Mouse (Mus musculus) heart, postnatal 0 days (tissue): ENCODE results near the gene Pgam1. TPM values are rescaled to one million over a fixed set of nuclear protein-coding genes. Genes with fewer than 3 reads are reported as not detected.

Experiments used
- ATAC-seq: fragments of 200-750 bp; cut with Nextera tagmentation; 2 replicates; pipeline ENCODE4 v1.8.0; 2017; ENCODE audit warnings: low read depth, moderate number of reproducible peaks, moderate library complexity; ENCODE audit not compliant: insufficient read depth
- DNase-seq: peaks from one replicate; pipeline ENCODE4 v3.0.0-alpha.2; 2016; ENCODE audit warnings: low spot score
- H3K27ac ChIP-seq: fragments of 300-500 bp; sonication (generic); 2 replicates; pipeline ENCODE4 v1.5.1; 2014; ENCODE audit warnings: low read depth, mild to moderate bottlenecking
- H3K27me3 ChIP-seq: fragments of 300-500 bp; sonication (generic); 2 replicates; pipeline ENCODE4 v1.6.1; 2014; ENCODE audit warnings: low read length, mixed read lengths; ENCODE audit not compliant: control insufficient read depth, insufficient read depth
- H3K36me3 ChIP-seq: fragments of 300-500 bp; sonication (generic); replicated peaks from 2 replicates; pipeline ENCODE4 v1.6.1; 2014; ENCODE audit warnings: low read length, mixed read lengths; ENCODE audit not compliant: control insufficient read depth, insufficient read depth
- H3K4me1 ChIP-seq: fragments of 300-500 bp; sonication (generic); 2 replicates; pipeline ENCODE4 v1.6.1; 2014; ENCODE audit warnings: antibody characterized with exemption; ENCODE audit not compliant: control insufficient read depth, insufficient read depth
- H3K4me2 ChIP-seq: fragments of 300-500 bp; sonication (generic); 2 replicates; pipeline ENCODE4 v1.6.1; 2014; ENCODE audit warnings: low read depth, mild to moderate bottlenecking, low read length, moderate library complexity
- H3K4me3 ChIP-seq: fragments of 300-500 bp; sonication (generic); 2 replicates; pipeline ENCODE4 v1.5.1; 2014; ENCODE audit warnings: low read depth, low read length
- H3K9ac ChIP-seq: fragments of 300-500 bp; sonication (generic); replicated peaks from 2 replicates; pipeline ENCODE4 v1.6.1; 2014; ENCODE audit warnings: low read depth, low read length, mixed read lengths
- H3K9me3 ChIP-seq: fragments of 300-500 bp; sonication (generic); replicated peaks from 2 replicates; pipeline ENCODE4 v1.6.1; 2016; ENCODE audit warnings: low read length; ENCODE audit not compliant: control insufficient read depth
- CTCF ChIP-seq: IDR thresholded peaks from 2 replicates; pipeline ENCODE4 v1.5.1; 2016; ENCODE audit warnings: antibody characterized with exemption, control low read depth, low read depth
- EP300 ChIP-seq: IDR thresholded peaks from 2 replicates; pipeline ENCODE4 v1.6.1; 2016; ENCODE audit warnings: antibody characterized with exemption, low read depth
- WGBS: fragments of 180-500 bp; shearing (Covaris S2); extraction: QIAGEN DNeasy Blood & Tissue Kit; methylation state at CpG from one replicate; pipeline ENCODE4 v1.1.7; 2014; 5-methylcytosine and 5-hydroxymethylcytosine counted together
- polyA plus RNA-seq: library from polyadenylated mRNA; unstranded; fragments of >200 nt; fragmentation: Nextera tagmentation; extraction: Ambion mirVana; gene quantifications from 2 replicates; pipeline ENCODE4 v1.2.1, GENCODE M21; 2015
- total RNA-seq: library from RNA; depleted of rRNA; stranded (reverse); fragments of >200 nt; gene quantifications from 2 replicates; pipeline ENCODE4 v1.2.3, GENCODE M21; 2014; ENCODE audit warnings: low replicate concordance

Gene Pgam1
- total and polyA plus RNA-seq, 2 experiments from 2014 or later: 196 to 290 TPM

DNA sequence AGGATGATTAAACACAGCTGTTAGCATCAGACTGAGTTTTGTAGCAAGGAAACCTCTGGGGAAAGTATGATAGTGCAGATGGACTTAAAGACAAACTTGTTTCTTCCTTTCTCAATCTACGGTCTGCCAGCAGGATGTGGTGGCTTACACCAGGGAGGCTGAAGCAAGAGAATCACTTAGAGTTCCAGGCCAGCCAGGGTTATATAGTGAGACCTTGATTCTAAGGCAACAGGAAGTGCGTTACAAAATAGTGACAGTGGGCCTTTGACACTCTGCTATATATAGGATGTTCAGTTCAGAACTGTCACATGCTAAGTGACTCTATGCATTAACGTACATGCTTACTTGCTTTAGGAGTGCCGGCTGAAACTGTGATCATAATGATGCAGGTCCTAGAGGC lies 5.1 kb downstream of the Pgam1 start:
- 74% methylated on average over 4 of the region's 4 CpGs for WGBS
- Histone ChIP-seq H3K36me3 (peaks cover 52% of the 10 kb centered on the region), H3K27me3 (no peaks in the 10 kb centered on the region), H3K27ac (no peak overlapping the region), H3K9ac (no peak overlapping the region), H3K4me1 (peaks cover 21% of the 10 kb centered on the region), H3K9me3 (no peaks in the 10 kb centered on the region), H3K4me3 (no peak overlapping the region), H3K4me2 (no peak overlapping the region)
- DNase-seq: no peak
- ATAC-seq: no peak
- TF ChIP-seq EP300: no peak
- TF ChIP-seq CTCF: no peak

DNA sequence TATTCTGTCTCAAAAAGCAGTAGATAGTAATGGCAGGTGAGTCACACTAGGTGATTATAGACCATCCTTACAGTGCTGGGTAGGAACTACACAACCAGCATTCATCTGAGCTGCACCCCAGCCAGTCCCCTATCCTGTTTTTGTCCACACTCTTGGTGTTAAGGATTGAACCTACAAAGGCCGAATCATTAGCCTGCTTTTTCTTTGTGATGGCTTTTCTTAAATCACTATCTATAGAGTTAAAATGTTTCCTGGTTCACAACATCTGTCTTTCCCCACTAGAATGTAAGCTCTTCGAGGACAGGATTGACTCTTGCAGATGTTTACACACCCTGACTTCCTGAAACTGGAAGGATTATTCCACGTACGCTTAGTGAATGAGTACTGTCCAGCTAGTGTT lies 7.7 kb downstream of the Pgam1 start:
- WGBS: 74% methylated on average over 4 of the region's 4 CpGs

DNA sequence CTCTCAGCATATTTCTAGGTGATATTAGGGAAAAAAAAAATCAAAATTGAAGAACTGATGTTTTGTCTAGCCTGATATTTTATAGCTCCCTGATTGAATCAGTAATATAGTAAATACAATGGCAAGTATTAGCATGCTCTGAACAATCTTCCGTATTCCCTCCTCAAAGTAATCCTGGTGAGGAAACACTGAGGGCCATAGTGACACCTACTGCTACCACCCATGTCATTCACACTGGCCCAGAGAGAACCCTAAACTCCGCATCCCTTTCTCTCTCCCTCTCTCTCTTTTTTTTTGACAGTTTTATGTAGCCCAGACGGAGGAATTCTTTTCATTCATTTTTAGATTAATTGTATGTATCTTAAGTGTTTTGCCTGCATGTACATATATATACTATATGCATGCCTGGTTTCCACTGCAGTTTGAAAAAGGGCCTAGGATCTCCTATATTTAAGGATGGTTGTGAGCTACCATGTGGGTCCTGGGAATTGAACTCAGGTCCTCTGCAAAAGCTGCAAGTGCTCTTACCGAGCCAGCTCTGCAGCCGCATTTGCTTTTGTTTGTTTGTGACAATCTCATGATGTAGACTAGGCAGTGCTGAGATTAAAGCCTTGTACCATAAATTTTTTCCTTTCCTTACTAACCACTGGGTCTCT lies 8.8 kb downstream of the Pgam1 start:
- DNase-seq (no peak), ATAC-seq (no peak)
- H3K4me2 ChIP-seq: no peak overlapping the region
- 74% methylated on average over 5 of the region's 5 CpGs for WGBS
- H3K9me3 ChIP-seq: no peaks in the 10 kb centered on the region
- no peak overlapping the region for H3K4me3 ChIP-seq
- H3K27ac ChIP-seq: no peak overlapping the region
- H3K36me3 ChIP-seq: peaks cover 64% of the 10 kb centered on the region
- TF ChIP-seq CTCF (no peak), EP300 (no peak)
- no peak overlapping the region for H3K9ac ChIP-seq
- H3K4me1 ChIP-seq: no peaks in the 10 kb centered on the region
- H3K27me3 ChIP-seq: no peaks in the 10 kb centered on the region

More for the DNA sequence above, 7.7 kb downstream of the Pgam1 start:
- Histone ChIP-seq H3K9ac (no peak overlapping the region), H3K4me2 (no peak overlapping the region), H3K27ac (no peak overlapping the region), H3K9me3 (no peaks in the 10 kb centered on the region), H3K36me3 (peaks cover 67% of the 10 kb centered on the region), H3K4me3 (no peak overlapping the region), H3K4me1 (peaks cover 9% of the 10 kb centered on the region; the same call in 1 of the 2 replicates), H3K27me3 (no peaks in the 10 kb centered on the region)
- no peak for TF ChIP-seq CTCF
- TF ChIP-seq EP300: no peak
- no peak for ATAC-seq
- no peak for DNase-seq

DNA sequence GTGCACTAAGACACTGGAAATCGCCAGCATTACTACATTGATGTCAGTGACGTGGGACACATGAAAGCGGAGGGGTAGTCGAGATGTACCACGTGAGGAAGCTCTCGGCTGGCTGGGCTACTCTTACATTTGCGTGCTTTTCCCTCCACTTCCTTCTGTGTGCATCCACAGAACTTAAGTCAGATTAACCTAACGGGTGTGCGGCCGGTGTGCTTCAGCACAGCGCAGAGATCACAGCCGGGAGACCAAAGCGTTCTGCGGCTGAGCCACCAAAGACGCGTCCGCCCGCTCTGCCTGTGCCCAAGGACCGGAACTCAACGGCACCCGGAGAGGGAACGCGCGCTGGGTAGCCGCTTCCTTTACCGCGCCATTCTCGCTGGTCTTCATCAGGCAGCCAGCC lies 21.0 kb downstream of the Pgam1 start:
- peak overlapping the region; percentile 54 for H3K9ac ChIP-seq
- H3K27me3 ChIP-seq: no peaks in the 10 kb centered on the region
- no peak for TF ChIP-seq CTCF
- no peak for TF ChIP-seq EP300
- peaks cover 15% of the 10 kb centered on the region for H3K4me1 ChIP-seq
- 1% methylated on average over 28 of the region's 28 CpGs for WGBS
- H3K27ac ChIP-seq: peak overlapping the region; percentile 36
- peak overlapping the region; percentile 66 for H3K4me3 ChIP-seq
- ATAC-seq (no peak), DNase-seq (no peak)
- peaks cover 26% of the 10 kb centered on the region for H3K36me3 ChIP-seq
- H3K4me2 ChIP-seq: peak overlapping the region; percentile 97
- no peaks in the 10 kb centered on the region for H3K9me3 ChIP-seq

DNA sequence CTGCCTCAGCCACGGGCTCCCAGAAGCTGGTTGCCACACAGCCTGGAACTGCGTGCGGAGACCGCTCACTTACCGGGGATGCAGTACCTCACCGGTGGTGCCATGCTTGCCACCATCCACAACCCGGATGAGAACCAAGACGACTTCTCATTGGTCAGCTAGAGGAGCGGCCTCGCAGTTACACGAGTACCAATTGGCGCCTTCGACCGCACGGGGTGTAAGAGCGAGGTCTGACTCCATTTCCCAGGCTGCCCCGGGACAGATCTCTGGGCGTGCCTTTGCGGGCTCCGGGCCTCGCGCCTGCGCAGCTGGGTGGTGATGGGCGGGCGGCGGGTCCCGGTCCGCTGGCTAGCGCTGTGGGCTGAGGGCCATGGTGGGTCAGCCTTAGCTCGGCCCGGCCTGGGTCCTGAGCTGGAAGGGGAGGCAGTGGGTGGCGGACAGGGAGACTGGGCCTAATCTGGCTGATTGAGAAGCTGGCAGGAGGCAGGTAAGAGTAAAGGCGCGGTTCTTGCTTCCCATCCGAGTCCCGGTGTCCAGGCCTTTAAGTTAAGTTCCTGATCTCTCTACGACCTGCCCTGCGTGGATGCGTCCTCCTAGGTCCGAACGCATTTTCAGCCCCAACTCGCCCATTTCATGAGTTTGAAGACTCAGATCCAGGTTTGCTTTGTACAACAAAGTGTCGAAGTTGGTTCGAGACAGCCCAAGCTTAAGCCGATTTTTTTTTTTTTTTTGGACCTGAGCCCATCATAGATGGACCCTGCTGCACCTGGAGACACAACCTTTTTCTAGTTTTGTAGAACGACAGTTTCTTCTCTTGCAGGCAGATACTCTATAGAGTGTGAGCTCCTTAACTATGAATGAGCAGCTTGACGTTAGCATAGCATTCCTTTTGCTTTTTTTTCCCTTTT lies 21.7 kb downstream of the Pgam1 start, which contains the start of the genes Exosc1 and Zdhhc16:
Exosc1 (minus strand) TSS at position 245 of the 908 bp plus-strand sequence.
Zdhhc16 (plus strand) TSS at position 302 of the 908 bp plus-strand sequence.
- TF ChIP-seq CTCF (no peak), EP300 (no peak)
- ATAC-seq (peak; percentile 100), DNase-seq (peak; percentile 98)
- H3K4me2 ChIP-seq: peak within 1 kb of the TSS; percentile 97
- H3K9ac ChIP-seq: peak within 1 kb of the TSS; percentile 54
- H3K9me3 ChIP-seq: no peaks in the 10 kb centered on the region
- WGBS: under 1% methylated on average over 47 of the region's 47 CpGs
- H3K27me3 ChIP-seq: no peaks in the 10 kb centered on the region
- H3K36me3 ChIP-seq: peaks cover 31% of the 10 kb centered on the region
- peaks cover 15% of the 10 kb centered on the region for H3K4me1 ChIP-seq
- H3K27ac ChIP-seq: peak within 1 kb of the TSS; percentile 36
- H3K4me3 ChIP-seq: peak within 1 kb of the TSS; percentile 66
